Mouse (Mus musculus): ENCODE results near the gene Ubd.
A peak's percentile ranks its signal among the peaks of the same experiment; 100 is the strongest.
"Not testable (repeated sequence)": the region's sequence is repeated elsewhere in the genome, so short reads cannot be mapped to it uniquely, and the experiment has no call there.

Ubd gene

GRCm38 (mm10) chr17:37193656-37194055 is at the start of gene Ubd:
TSS of gene Ubd (plus strand) at chr17:37193892.
- DNase-seq (ENCODE audit: low spot score) = no peak

- no peak for DNase-seq (ENCODE audit: low spot score)
Observed at GRCm38 (mm10) chr17:37161394-37161793, 32.3 kb upstream of the Ubd start, which contains the start of gene Olfr93. TSS of gene Olfr93 (minus strand) at chr17:37161494.

GRCm38 (mm10) chr17:37185474-37185873 is 8.2 kb upstream of the Ubd start:
- DNase-seq (ENCODE audit: low spot score) = no peak

- DNase-seq (ENCODE audit: low spot score) = no peak
Observed at GRCm38 (mm10) chr17:37190711-37191110, 3.0 kb upstream of the Ubd start.

- DNase-seq (ENCODE audit: low spot score) = no peak
Observed at GRCm38 (mm10) chr17:37193032-37193431, 660 bp upstream of the Ubd start.

- no peak for DNase-seq (ENCODE audit: low spot score)
Observed at GRCm38 (mm10) chr17:37194782-37195181, 1.1 kb downstream of the Ubd start.

GRCm38 (mm10) chr17:37196845-37197724 is 3.4 kb downstream of the Ubd start:
- no peak for DNase-seq (ENCODE audit: low spot score)

GRCm38 (mm10) chr17:37200894-37201293 is 7.2 kb downstream of the Ubd start, which contains the start of gene Olfr94:
TSS of gene Olfr94 (minus strand) at chr17:37200994.
- no peak for DNase-seq (ENCODE audit: low spot score)

GRCm38 (mm10) chr17:37203206-37203916 is 9.7 kb downstream of the Ubd start:
- peak; percentile 45 for DNase-seq (ENCODE audit: low spot score)

- DNase-seq (ENCODE audit: low spot score) = no peak
Observed at GRCm38 (mm10) chr17:37203917-37204236, 10.2 kb downstream of the Ubd start.

GRCm38 (mm10) chr17:37210884-37211768 is 17.4 kb downstream of the Ubd start:
- DNase-seq (ENCODE audit: low spot score) = no peak

- no peak for DNase-seq (ENCODE audit: low spot score)
Observed at GRCm38 (mm10) chr17:37213018-37213417, 19.3 kb downstream of the Ubd start, which contains the start of gene Olfr95. TSS of gene Olfr95 (minus strand) at chr17:37213118.

- no peak for DNase-seq (ENCODE audit: low spot score)
Observed at GRCm38 (mm10) chr17:37218486-37218885, 24.8 kb downstream of the Ubd start.

- no peak for DNase-seq (ENCODE audit: low spot score)
Observed at GRCm38 (mm10) chr17:37219846-37220245, 26.2 kb downstream of the Ubd start, which contains the start of gene Olfr96. TSS of gene Olfr96 (plus strand) at chr17:37220146.

- no peak for DNase-seq (ENCODE audit: low spot score)
Observed at GRCm38 (mm10) chr17:37221879-37222278, 28.2 kb downstream of the Ubd start.

- not testable (repeated sequence) for DNase-seq (ENCODE audit: low spot score)
Observed at GRCm38 (mm10) chr17:37237230-37237629, 43.5 kb downstream of the Ubd start, which contains the start of gene Olfr97. TSS of gene Olfr97 (minus strand) at chr17:37237330.

GRCm38 (mm10) chr17:37242198-37242597 is 48.5 kb downstream of the Ubd start:
- no peak for DNase-seq (ENCODE audit: low spot score)
